Mouse (Mus musculus) myocyte (in vitro differentiated cells): ENCODE measurements around the gene Tmem266.

Experiments used
- CEBPB ChIP-seq: IDR thresholded peaks from 2 replicates; pipeline ENCODE4 v1.6.1; 2011; ENCODE audit warnings: mild to moderate bottlenecking, moderate library complexity; ENCODE audit not compliant: poor library complexity, insufficient read depth, severe bottlenecking
- E2F4 ChIP-seq: IDR thresholded peaks from one replicate; pipeline ENCODE4 v1.6.1; 2011; ENCODE audit warnings: mild to moderate bottlenecking, control low read depth, moderate library complexity; ENCODE audit not compliant: insufficient read depth
- POLR2A ChIP-seq: IDR thresholded peaks from one replicate; pipeline ENCODE4 v1.6.1; 2011; ENCODE audit warnings: low read depth, mild to moderate bottlenecking, control low read depth, moderate library complexity; ENCODE audit not compliant: insufficient read length
- POLR2AphosphoS2 ChIP-seq: IDR thresholded peaks from one replicate; pipeline ENCODE4 v1.6.1; 2011; ENCODE audit warnings: low read depth, control low read depth; ENCODE audit not compliant: insufficient read length

DNA sequence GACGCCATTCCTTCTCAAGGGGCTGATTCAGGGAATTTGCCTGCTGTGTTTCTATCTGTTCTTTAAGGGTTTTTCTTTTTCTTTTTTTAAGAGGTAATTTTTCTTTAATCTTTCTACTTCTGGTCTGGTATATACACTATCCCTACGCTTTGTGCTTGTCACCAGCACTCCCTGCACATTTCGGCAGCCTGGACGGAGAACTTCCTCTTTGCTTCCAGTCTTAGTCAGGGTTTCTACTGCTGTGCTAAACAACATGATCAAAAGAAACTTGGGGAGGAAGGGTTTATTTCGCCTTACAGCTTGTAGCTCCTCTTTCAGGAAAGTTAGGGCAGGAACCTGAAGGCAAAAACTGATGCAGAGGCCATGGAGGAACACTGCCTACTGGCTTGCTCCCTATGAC is 18.3 kb upstream of the Tmem266 start:
- TF ChIP-seq E2F4 (no peak), POLR2A (no peak), CEBPB (no peak), POLR2AphosphoS2 (no peak)
